Mouse (Mus musculus): ENCODE results near the gene Sergef.

- no peak for TF ChIP-seq CTCF (IDR thresholded peaks at IDR 0.05; ENCODE audit: extremely low read depth, insufficient read length, insufficient replicate concordance, low read depth, low read length)
- no peak for TF ChIP-seq POLR2A (IDR thresholded peaks at IDR 0.05; ENCODE audit: low read depth, low read length)
These were observed 23.1 kb downstream of the Sergef start for GRCm38 (mm10) chr7:46616429-46617005.

Measured in small intestine, adult 2 months (tissue).